Mouse (Mus musculus) heart, postnatal 10 days (tissue): Measurements from ENCODE around the gene Asap3. TPM values are rescaled to one million over a fixed set of nuclear protein-coding genes. Genes with fewer than 3 reads are reported as not detected.

Experiments
- DNase-seq, 2 experiments: peaks; one replicate each; pipeline ENCODE4 v3.0.0; 2021
- intact Hi-C: fragments of 180-260 bp; cut with DNase I; formaldehyde crosslinking; loops from one replicate; pipeline ENCODE4 v1.15.1; 2025
- total RNA-seq, 2 experiments: library from RNA; stranded (reverse); gene quantifications; 2 replicates each; pipeline ENCODE4 v1.2.3; 2021

Asap3 gene
- total RNA-seq, 2 experiments from 2014 or later: 5.7 to 10.8 TPM

- peak; percentile 83 to 85 for DNase-seq
These were observed 25.5 kb upstream of the Asap3 start for GRCm38 (mm10) chr4:136180408-136181330.

GRCm38 (mm10) chr4:136181367-136181766, 24.8 kb upstream of the Asap3 start:
- intact Hi-C loops: no loop called here
- no peak for DNase-seq

More at GRCm38 (mm10) chr4:136180408-136181330, 25.5 kb upstream of the Asap3 start:
- intact Hi-C loops: no loop called here

- intact Hi-C loops: no loop called here
- peak; percentile 76 for DNase-seq
These were observed 20.8 kb upstream of the Asap3 start for GRCm38 (mm10) chr4:136185375-136185774.

GRCm38 (mm10) chr4:136186315-136186714, 19.9 kb upstream of the Asap3 start:
- no peak for DNase-seq
- intact Hi-C loops: no loop called here

GRCm38 (mm10) chr4:136186739-136187472, 19.3 kb upstream of the Asap3 start:
- intact Hi-C loops: no loop called here
- DNase-seq: no peak

- no peak for DNase-seq
- intact Hi-C loops: no loop called here
These were observed 17.0 kb upstream of the Asap3 start for GRCm38 (mm10) chr4:136188973-136189737.

GRCm38 (mm10) chr4:136189912-136190311, 16.3 kb upstream of the Asap3 start:
- DNase-seq: no peak
- intact Hi-C loops: no loop called here

GRCm38 (mm10) chr4:136193571-136193970, 12.6 kb upstream of the Asap3 start:
- DNase-seq: no peak
- intact Hi-C loops: no loop called here

- DNase-seq: no peak
- intact Hi-C loops: no loop called here
These were observed 11.1 kb upstream of the Asap3 start for GRCm38 (mm10) chr4:136195029-136195428.

GRCm38 (mm10) chr4:136195629-136196028, 10.5 kb upstream of the Asap3 start:
- intact Hi-C loops: no loop called here
- DNase-seq: no peak

- DNase-seq: no peak
- intact Hi-C loops: no loop called here
These were observed 10.0 kb upstream of the Asap3 start for GRCm38 (mm10) chr4:136196201-136196600.

- intact Hi-C loops: no loop called here
- no peak for DNase-seq
These were observed 7.3 kb upstream of the Asap3 start for GRCm38 (mm10) chr4:136198846-136199245.

- intact Hi-C loops: loop anchor here (1.0 to 5.0 kb wide), 3 partner anchors 36 to 129 kb away; no protein-coding TSS in a partner anchor
- peak; percentile 59 to 69 for DNase-seq
These were observed 6.4 kb upstream of the Asap3 start for GRCm38 (mm10) chr4:136199562-136200292.

GRCm38 (mm10) chr4:136202509-136202908, 3.7 kb upstream of the Asap3 start:
- DNase-seq: peak; percentile 76 to 86
- intact Hi-C loops: loop anchor here (1.0 to 5.0 kb wide), 2 partner anchors 37 to 120 kb away; no protein-coding TSS in a partner anchor

- intact Hi-C loops: loop anchor here (5.0 kb wide), 1 partner anchor 118 kb away; no protein-coding TSS in a partner anchor
- DNase-seq: no peak
These were observed 1.4 kb upstream of the Asap3 start for GRCm38 (mm10) chr4:136204775-136205174.

GRCm38 (mm10) chr4:136206943-136207342, 778 bp downstream of the Asap3 start:
- DNase-seq: peak; percentile 63 to 69
- intact Hi-C loops: no loop called here

- intact Hi-C loops: no loop called here
- no peak for DNase-seq
These were observed 4.8 kb downstream of the Asap3 start for GRCm38 (mm10) chr4:136210931-136211330.

- DNase-seq: peak in 1 of 2 experiments; percentile 31
- intact Hi-C loops: no loop called here
These were observed 7.5 kb downstream of the Asap3 start for GRCm38 (mm10) chr4:136213629-136214028.

GRCm38 (mm10) chr4:136214828-136215227, 8.7 kb downstream of the Asap3 start:
- DNase-seq: no peak
- intact Hi-C loops: no loop called here

- no peak for DNase-seq
- intact Hi-C loops: no loop called here
These were observed 9.4 kb downstream of the Asap3 start for GRCm38 (mm10) chr4:136215576-136215975.
